Mouse (Mus musculus): ENCODE data around the gene Grb10. TPM values are rescaled to one million over a fixed set of nuclear protein-coding genes. Genes with fewer than 3 reads are reported as not detected.

Grb10 gene
- polyA plus RNA-seq, 1 experiment: 5.3 TPM

DNA sequence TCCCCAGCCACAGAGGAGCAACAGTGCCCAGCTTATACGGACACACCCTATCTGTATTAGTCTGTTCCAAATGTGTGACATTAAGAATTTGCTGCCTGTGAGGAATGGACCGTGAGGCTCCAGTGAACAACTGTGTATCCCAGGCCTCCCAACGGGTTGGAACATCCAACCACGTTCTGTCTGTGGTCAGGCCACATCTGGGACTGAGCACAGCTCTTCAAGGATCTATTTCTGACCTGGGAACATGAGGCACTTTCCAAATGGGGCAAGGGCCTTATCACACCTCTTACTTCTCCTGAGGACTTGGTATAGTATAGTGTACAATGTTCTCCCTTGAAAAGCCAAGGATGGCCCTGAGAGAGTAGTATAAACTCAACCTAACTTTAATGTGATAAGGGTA is 19.9 kb downstream of the Grb10 start:
- Histone ChIP-seq H3K36me3 (ENCODE audit: control insufficient read depth, insufficient read depth, low read length) (no peaks in the 10 kb centered on the region), H3K27me3 (ENCODE audit: control insufficient read depth, insufficient read depth, low read length) (no peaks in the 10 kb centered on the region), H3K4me1 (ENCODE audit: control insufficient read depth, insufficient read depth, insufficient read length) (no peaks in the 10 kb centered on the region), H3K27ac (ENCODE audit: insufficient read depth, low read length) (no peak overlapping the region), H3K4me3 (ENCODE audit: extremely low read depth, insufficient read depth, insufficient read length) (no peak overlapping the region)
- TF ChIP-seq POLR2A (IDR thresholded peaks at IDR 0.05; ENCODE audit: low read depth, low read length) (no peak), CTCF (IDR thresholded peaks at IDR 0.05; ENCODE audit: extremely low read depth, insufficient read depth, insufficient read length, insufficient replicate concordance) (no peak)
- DNase-seq (ENCODE audit: low read depth in 1 of 2, low spot score in 2 of 2): no peak
- WGBS: 87% methylated on average over 4 of the region's 4 CpGs

GRCm38 (mm10) chr11:12010084-12010483 is 28.4 kb downstream of the Grb10 start:
- no peak for DNase-seq (ENCODE audit: low read depth in 1 of 2, low spot score in 2 of 2)

DNA sequence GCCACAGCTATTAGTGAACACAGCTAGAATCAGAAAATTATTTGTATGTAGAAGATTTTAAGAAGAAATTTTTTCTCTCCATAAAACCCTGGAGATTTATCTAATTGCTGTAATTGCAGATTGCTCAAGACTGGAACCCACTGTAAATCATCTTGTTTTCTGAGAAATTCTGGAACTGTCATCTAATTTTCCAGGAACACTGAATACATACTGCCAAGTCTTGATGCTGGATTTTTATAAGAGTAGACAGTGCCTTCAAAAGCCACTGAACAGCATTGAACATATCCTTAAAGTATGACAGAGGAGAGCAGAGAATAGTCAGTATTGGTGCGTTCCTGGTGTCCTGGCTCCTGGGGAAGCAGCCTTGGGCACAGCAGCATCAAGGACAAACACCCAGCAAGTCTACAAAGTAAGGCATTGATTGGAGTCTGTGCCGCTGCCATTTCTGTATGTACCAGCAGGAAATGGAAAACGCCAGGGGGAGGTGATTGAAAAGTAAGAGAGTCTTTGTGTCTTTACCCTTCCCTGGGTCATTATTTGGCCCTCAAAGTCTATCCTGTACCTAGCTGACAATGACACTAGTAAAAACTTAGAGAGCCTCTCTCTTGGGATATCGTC is 38.1 kb downstream of the Grb10 start:
- H3K4me1 ChIP-seq (ENCODE audit: control insufficient read depth, insufficient read depth, insufficient read length): no peaks in the 10 kb centered on the region
- H3K27me3 ChIP-seq (ENCODE audit: control insufficient read depth, insufficient read depth, low read length): no peaks in the 10 kb centered on the region
- WGBS: 83% methylated on average over 4 of the region's 4 CpGs
- no peak overlapping the region for H3K4me3 ChIP-seq (ENCODE audit: extremely low read depth, insufficient read depth, insufficient read length)
- no peak overlapping the region for H3K27ac ChIP-seq (ENCODE audit: insufficient read depth, low read length)
- H3K36me3 ChIP-seq (ENCODE audit: control insufficient read depth, insufficient read depth, low read length): no peaks in the 10 kb centered on the region
- DNase-seq (ENCODE audit: low read depth in 1 of 2, low spot score in 2 of 2): no peak
- no peak for TF ChIP-seq POLR2A (IDR thresholded peaks at IDR 0.05; ENCODE audit: low read depth, low read length)
- no peak for TF ChIP-seq CTCF (IDR thresholded peaks at IDR 0.05; ENCODE audit: extremely low read depth, insufficient read depth, insufficient read length, insufficient replicate concordance)

More at GRCm38 (mm10) chr11:12010084-12010483, 28.4 kb downstream of the Grb10 start:
- Histone ChIP-seq H3K27ac (ENCODE audit: insufficient read depth, low read length) (no peak overlapping the region), H3K4me1 (ENCODE audit: control insufficient read depth, insufficient read depth, insufficient read length) (no peaks in the 10 kb centered on the region), H3K27me3 (ENCODE audit: control insufficient read depth, insufficient read depth, low read length) (no peaks in the 10 kb centered on the region), H3K36me3 (ENCODE audit: control insufficient read depth, insufficient read depth, low read length) (no peaks in the 10 kb centered on the region), H3K4me3 (ENCODE audit: extremely low read depth, insufficient read depth, insufficient read length) (no peak overlapping the region)
- TF ChIP-seq POLR2A (IDR thresholded peaks at IDR 0.05; ENCODE audit: low read depth, low read length): no peak
- TF ChIP-seq CTCF (IDR thresholded peaks at IDR 0.05; ENCODE audit: extremely low read depth, insufficient read depth, insufficient read length, insufficient replicate concordance): no peak
- WGBS: 74% methylated on average over 3 of the region's 3 CpGs

- Histone ChIP-seq H3K36me3 (ENCODE audit: control insufficient read depth, insufficient read depth, low read length) (no peaks in the 10 kb centered on the region), H3K4me3 (ENCODE audit: extremely low read depth, insufficient read depth, insufficient read length) (no peak overlapping the region), H3K27ac (ENCODE audit: insufficient read depth, low read length) (no peak overlapping the region), H3K27me3 (ENCODE audit: control insufficient read depth, insufficient read depth, low read length) (no peaks in the 10 kb centered on the region), H3K4me1 (ENCODE audit: control insufficient read depth, insufficient read depth, insufficient read length) (no peaks in the 10 kb centered on the region)
- TF ChIP-seq POLR2A (IDR thresholded peaks at IDR 0.05; ENCODE audit: low read depth, low read length) (no peak), CTCF (IDR thresholded peaks at IDR 0.05; ENCODE audit: extremely low read depth, insufficient read depth, insufficient read length, insufficient replicate concordance) (no peak)
- WGBS: 82% methylated on average over 3 of the region's 3 CpGs
- no peak for DNase-seq (ENCODE audit: low read depth in 1 of 2, low spot score in 2 of 2)
Observed at GRCm38 (mm10) chr11:11998881-11999280, 39.6 kb downstream of the Grb10 start.

GRCm38 (mm10) chr11:11997045-11997444 is 41.4 kb downstream of the Grb10 start:
- Histone ChIP-seq H3K4me1 (ENCODE audit: control insufficient read depth, insufficient read depth, insufficient read length) (no peaks in the 10 kb centered on the region), H3K27ac (ENCODE audit: insufficient read depth, low read length) (no peak overlapping the region), H3K27me3 (ENCODE audit: control insufficient read depth, insufficient read depth, low read length) (no peaks in the 10 kb centered on the region), H3K4me3 (ENCODE audit: extremely low read depth, insufficient read depth, insufficient read length) (no peak overlapping the region), H3K36me3 (ENCODE audit: control insufficient read depth, insufficient read depth, low read length) (no peaks in the 10 kb centered on the region)
- no peak for DNase-seq (ENCODE audit: low read depth in 1 of 2, low spot score in 2 of 2)
- WGBS: 89% methylated on average over 1 of the region's 1 CpGs
- TF ChIP-seq CTCF (IDR thresholded peaks at IDR 0.05; ENCODE audit: extremely low read depth, insufficient read depth, insufficient read length, insufficient replicate concordance): no peak
- TF ChIP-seq POLR2A (IDR thresholded peaks at IDR 0.05; ENCODE audit: low read depth, low read length): no peak

DNA sequence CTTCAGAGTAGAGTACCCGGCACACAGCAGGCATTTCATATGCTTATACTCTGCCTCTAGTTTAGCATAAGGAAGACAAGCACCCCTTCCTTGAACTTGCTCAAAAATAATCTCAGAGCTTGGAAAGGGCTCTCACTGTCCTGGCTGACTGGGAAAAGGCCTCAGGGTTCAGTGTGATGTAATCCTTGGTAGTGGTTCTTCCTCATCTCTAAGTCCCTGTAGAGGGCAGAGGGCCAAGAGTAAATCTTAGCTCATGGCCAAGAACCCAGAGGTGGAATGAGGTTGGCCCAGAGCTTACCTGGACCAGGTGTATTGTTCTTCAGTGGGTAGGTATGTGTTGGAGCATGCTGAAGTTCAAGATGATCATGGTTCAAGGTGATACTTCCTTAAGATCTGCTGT is 43.1 kb downstream of the Grb10 start:
- no peak for TF ChIP-seq CTCF (IDR thresholded peaks at IDR 0.05; ENCODE audit: extremely low read depth, insufficient read depth, insufficient read length, insufficient replicate concordance)
- no peak for TF ChIP-seq POLR2A (IDR thresholded peaks at IDR 0.05; ENCODE audit: low read depth, low read length)
- Histone ChIP-seq H3K27ac (ENCODE audit: insufficient read depth, low read length) (no peak overlapping the region), H3K36me3 (ENCODE audit: control insufficient read depth, insufficient read depth, low read length) (no peaks in the 10 kb centered on the region), H3K27me3 (ENCODE audit: control insufficient read depth, insufficient read depth, low read length) (no peaks in the 10 kb centered on the region), H3K4me3 (ENCODE audit: extremely low read depth, insufficient read depth, insufficient read length) (no peak overlapping the region), H3K4me1 (ENCODE audit: control insufficient read depth, insufficient read depth, insufficient read length) (no peaks in the 10 kb centered on the region)
- 94% methylated on average over 1 of the region's 1 CpGs for WGBS
- no peak for DNase-seq (ENCODE audit: low read depth in 1 of 2, low spot score in 2 of 2)

- H3K36me3 ChIP-seq (ENCODE audit: control insufficient read depth, insufficient read depth, low read length): no peaks in the 10 kb centered on the region
- TF ChIP-seq POLR2A (IDR thresholded peaks at IDR 0.05; ENCODE audit: low read depth, low read length) (no peak), CTCF (IDR thresholded peaks at IDR 0.05; ENCODE audit: extremely low read depth, insufficient read depth, insufficient read length, insufficient replicate concordance) (no peak)
- H3K27ac ChIP-seq (ENCODE audit: insufficient read depth, low read length): no peak overlapping the region
- no peaks in the 10 kb centered on the region for H3K27me3 ChIP-seq (ENCODE audit: control insufficient read depth, insufficient read depth, low read length)
- 83% methylated on average over 5 of the region's 5 CpGs for WGBS
- H3K4me1 ChIP-seq (ENCODE audit: control insufficient read depth, insufficient read depth, insufficient read length): no peaks in the 10 kb centered on the region
- H3K4me3 ChIP-seq (ENCODE audit: extremely low read depth, insufficient read depth, insufficient read length): no peak overlapping the region
- no peak for DNase-seq (ENCODE audit: low read depth in 1 of 2, low spot score in 2 of 2)
Observed at GRCm38 (mm10) chr11:11993807-11994206, 44.7 kb downstream of the Grb10 start.
